Comparison of ENCODE assay signal across 8 mouse cellular contexts in the genomic region with DNA sequence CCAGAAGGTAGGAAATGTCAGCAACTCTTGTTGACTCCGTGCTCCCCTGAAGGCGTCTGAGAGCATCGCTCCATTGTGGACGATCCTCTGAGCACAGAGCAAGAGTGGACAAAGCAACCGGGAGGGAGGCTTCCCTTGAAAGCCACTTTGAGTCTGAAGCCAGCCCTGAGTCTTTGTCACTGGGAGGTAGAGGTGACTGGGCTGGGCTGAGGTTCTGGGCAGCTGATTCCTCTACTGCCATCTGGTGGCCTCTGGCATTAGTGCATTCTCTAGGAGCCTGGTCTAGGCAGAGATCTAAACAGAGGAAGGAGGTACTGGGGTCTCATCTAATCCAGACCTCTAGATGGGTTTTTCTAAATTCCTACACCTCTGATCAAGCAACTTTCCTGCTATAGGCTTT. TPM values are rescaled to one million over a fixed set of nuclear protein-coding genes. Genes with fewer than 3 reads are reported as not detected.
A peak's percentile ranks its signal among the peaks of the same experiment; 100 is the strongest.
DNase-seq lines count a peak whose midpoint lies in the region; ATAC-seq and TF ChIP-seq lines count a peak whose summit lies in the region.

No protein-coding gene starts in this region.

- ATAC-seq in limb, embryonic 11.5 days (ENCODE audit: insufficient number of reproducible peaks, low FRiP score, low TSS enrichment, low read depth) = peak; percentile 63; the same call in 1 of the 2 replicates
- ATAC-seq in midbrain, postnatal 0 days (ENCODE audit: low FRiP score) = peak; percentile 56; the same call in 1 of the 2 replicates

- peak; percentile 92 for DNase-seq in 3T3-L1 (ENCODE audit: low read depth, low spot score)
- DNase-seq in adrenal gland, adult 8-10 months = peak; percentile 60
- peak; percentile 85 for DNase-seq in embryo, embryonic 11 days
- peak; percentile 62 to 80 for DNase-seq in heart, adult 2 months
- DNase-seq in kidney, adult 8-10 months = peak; percentile 61 to 86
- peak; percentile 94 for DNase-seq in limb, embryonic 11.5 days (ENCODE audit: low spot score)
- peak; percentile 90 for DNase-seq in midbrain, postnatal 0 days (ENCODE audit: low spot score)
- DNase-seq in spleen, postnatal 36 days (ENCODE audit: low spot score in 2 of 2) = peak; percentile 18 to 34

- no peaks in the 10 kb centered on the region for H3K4me1 ChIP-seq in heart, adult 2 months (ENCODE audit: control insufficient read depth, insufficient read depth, low read length)
- H3K4me1 ChIP-seq in limb, embryonic 11.5 days (ENCODE audit: control insufficient read depth, insufficient read depth, low read length) = peaks cover 8% of the 10 kb centered on the region
- H3K4me1 ChIP-seq in midbrain, postnatal 0 days (ENCODE audit: insufficient read depth, low read length) = peaks cover 4% of the 10 kb centered on the region; the same call in 1 of the 2 replicates

- H3K27me3 ChIP-seq in heart, adult 2 months (ENCODE audit: control insufficient read depth, insufficient read depth, low read length) = peaks cover 7% of the 10 kb centered on the region
- H3K27me3 ChIP-seq in limb, embryonic 11.5 days (ENCODE audit: control insufficient read depth, insufficient read depth, low read length) = peaks cover 17% of the 10 kb centered on the region
- H3K27me3 ChIP-seq in midbrain, postnatal 0 days (ENCODE audit: insufficient read depth, low read length) = no peaks in the 10 kb centered on the region

- 9% methylated on average over 5 of the region's 5 CpGs for WGBS in heart, adult 2 months
- WGBS in limb, embryonic 11.5 days = 9% methylated on average over 5 of the region's 5 CpGs
- WGBS in midbrain, postnatal 0 days = 5% methylated on average over 5 of the region's 5 CpGs

- H3K79me2 ChIP-seq in heart, adult 2 months (replicated peaks; ENCODE audit: control insufficient read depth, insufficient read depth, low read length) = no peaks in the 10 kb centered on the region

- TF ChIP-seq POLR2A in heart, adult 2 months (IDR thresholded peaks at IDR 0.05; ENCODE audit: insufficient read depth, low read depth, low read length) = no peak

- H3K4me3 ChIP-seq in heart, adult 2 months = no peak overlapping the region
- no peak overlapping the region for H3K4me3 ChIP-seq in limb, embryonic 11.5 days (ENCODE audit: low read depth, low read length)
- H3K4me3 ChIP-seq in midbrain, postnatal 0 days (ENCODE audit: low read depth, low read length) = no peak overlapping the region

- no peaks in the 10 kb centered on the region for H3K36me3 ChIP-seq in heart, adult 2 months (ENCODE audit: control insufficient read depth, insufficient read depth, low read length)
- no peaks in the 10 kb centered on the region for H3K36me3 ChIP-seq in limb, embryonic 11.5 days (ENCODE audit: control insufficient read depth, insufficient read depth, low read length)
- no peaks in the 10 kb centered on the region for H3K36me3 ChIP-seq in midbrain, postnatal 0 days (ENCODE audit: insufficient read depth, low read length)

- no peak overlapping the region for H3K4me2 ChIP-seq in limb, embryonic 11.5 days (ENCODE audit: low read depth, severe bottlenecking)
- H3K4me2 ChIP-seq in midbrain, postnatal 0 days (ENCODE audit: low read depth, low read length, poor library complexity, severe bottlenecking) = no peak overlapping the region

- TF ChIP-seq EP300 in heart, adult 2 months (IDR thresholded peaks at IDR 0.05; ENCODE audit: insufficient read depth, low read depth, low read length) = peak; percentile 49; the same call in 1 of the 2 replicates

- H3K9ac ChIP-seq in heart, adult 2 months (ENCODE audit: low read depth, low read length) = no peak overlapping the region
- no peak overlapping the region for H3K9ac ChIP-seq in limb, embryonic 11.5 days (ENCODE audit: low read length)
- H3K9ac ChIP-seq in midbrain, postnatal 0 days (replicated peaks; ENCODE audit: low read length, poor library complexity, severe bottlenecking) = no peak overlapping the region

- H3K9me3 ChIP-seq in limb, embryonic 11.5 days (ENCODE audit: control insufficient read depth, low read length) = no peaks in the 10 kb centered on the region
- H3K9me3 ChIP-seq in midbrain, postnatal 0 days (ENCODE audit: low read length) = no peaks in the 10 kb centered on the region

- H3K27ac ChIP-seq in heart, adult 2 months = no peak overlapping the region
- no peak overlapping the region for H3K27ac ChIP-seq in limb, embryonic 11.5 days (replicated peaks; ENCODE audit: low read depth, low read length)
- no peak overlapping the region for H3K27ac ChIP-seq in midbrain, postnatal 0 days (ENCODE audit: low read depth, low read length)

- intact Hi-C loops in heart, adult 2 months (cut with DNase I) = loop anchor here (1.0 kb wide), 3 partner anchors 145 to 192 kb away; no protein-coding TSS in a partner anchor

- peak; percentile 97 for TF ChIP-seq CTCF in heart, adult 2 months (IDR thresholded peaks at IDR 0.05)
- peak; percentile 94 for TF ChIP-seq CTCF in midbrain, postnatal 0 days (IDR thresholded peaks at IDR 0.05)

RNA-seq across cellular contexts. Expression of a gene that starts 5.3 kb away (rescaled TPM):
- total RNA-seq in adrenal gland, adult 8-10 months (2022) = 10 to 100 TPM; 20.6 to 36.8 (median 29.4) TPM
- under 1 TPM; 0.73 to 0.77 TPM for total RNA-seq in heart, adult 2 months (2021)
- polyA plus RNA-seq in heart, adult 2 months (2012; rRNA removed) = 0.96 and 1.2 TPM in 2 replicates
- 12.5 and 16.2 TPM in 2 replicates for polyA plus RNA-seq in limb, embryonic 11.5 days (2014; fragmentation: Nextera tagmentation; extraction: Ambion mirVana)
- total RNA-seq in midbrain, postnatal 0 days (2014; rRNA removed) = 149 and 202 TPM in 2 replicates
- 13.6 and 15.6 TPM in 2 replicates for polyA plus RNA-seq in midbrain, postnatal 0 days (2015; fragmentation: Nextera tagmentation; extraction: Ambion mirVana)

RNA-seq across cellular contexts. Expression of a gene that starts 44.9 kb away (rescaled TPM):
- total RNA-seq in adrenal gland, adult 8-10 months (2022) = 100 to 1,000 TPM in 2 of 4 experiments, 10 to 100 TPM in 2; 63.2 to 103 (median 86.1) TPM
- 10 to 100 TPM; 52.8 to 54.8 TPM for total RNA-seq in heart, adult 2 months (2021)
- 70.8 and 74.0 TPM in 2 replicates for polyA plus RNA-seq in heart, adult 2 months (2012; rRNA removed)
- 16.4 and 16.5 TPM in 2 replicates for polyA plus RNA-seq in limb, embryonic 11.5 days (2014; fragmentation: Nextera tagmentation; extraction: Ambion mirVana)
- 60.0 and 71.3 TPM in 2 replicates for total RNA-seq in midbrain, postnatal 0 days (2014; rRNA removed)
- polyA plus RNA-seq in midbrain, postnatal 0 days (2015; fragmentation: Nextera tagmentation; extraction: Ambion mirVana) = 64.3 and 72.3 TPM in 2 replicates

RNA-seq across cellular contexts. Expression of a gene that starts 51.8 kb away (rescaled TPM):
- total RNA-seq in adrenal gland, adult 8-10 months (2022) = 10 to 100 TPM; 45.8 to 82.2 (median 63.4) TPM
- 10 to 100 TPM; 39.6 to 41.5 TPM for total RNA-seq in heart, adult 2 months (2021)
- 57.0 and 63.2 TPM in 2 replicates for polyA plus RNA-seq in heart, adult 2 months (2012; rRNA removed)
- polyA plus RNA-seq in limb, embryonic 11.5 days (2014; fragmentation: Nextera tagmentation; extraction: Ambion mirVana) = 6.3 and 9.3 TPM in 2 replicates
- total RNA-seq in midbrain, postnatal 0 days (2014; rRNA removed) = 62.7 and 79.7 TPM in 2 replicates
- 39.0 and 39.7 TPM in 2 replicates for polyA plus RNA-seq in midbrain, postnatal 0 days (2015; fragmentation: Nextera tagmentation; extraction: Ambion mirVana)

RNA-seq across cellular contexts. Expression of a gene that starts 57.5 kb away (rescaled TPM):
- total RNA-seq in adrenal gland, adult 8-10 months (2022) = 10 to 100 TPM; 65.2 to 96.6 (median 77.6) TPM
- 10 to 100 TPM; 49.3 to 51.0 TPM for total RNA-seq in heart, adult 2 months (2021)
- polyA plus RNA-seq in heart, adult 2 months (2012; rRNA removed) = 46.8 and 50.2 TPM in 2 replicates
- 8.5 and 8.6 TPM in 2 replicates for polyA plus RNA-seq in limb, embryonic 11.5 days (2014; fragmentation: Nextera tagmentation; extraction: Ambion mirVana)
- total RNA-seq in midbrain, postnatal 0 days (2014; rRNA removed) = 48.5 and 48.8 TPM in 2 replicates
- polyA plus RNA-seq in midbrain, postnatal 0 days (2015; fragmentation: Nextera tagmentation; extraction: Ambion mirVana) = 38.8 and 44.4 TPM in 2 replicates

Comparison
In these comparisons a context has a peak if more than half of its experiments do, and no peak if none do; other contexts are left out.
1. DNase-seq: peak in every context shown above with its lines; median percentile 94 in limb, embryonic 11.5 days; 92 in 3T3-L1; 90 in midbrain, postnatal 0 days; 85 in embryo, embryonic 11 days; 74 in kidney, adult 8-10 months; 71 in heart, adult 2 months; 60 in adrenal gland, adult 8-10 months; 26 in spleen, postnatal 36 days.
2. RNA of a gene that starts 5.3 kb away (total RNA-seq): 149 to 202 TPM in midbrain, postnatal 0 days and 20.6 to 36.8 TPM in adrenal gland, adult 8-10 months; 0.73 to 0.77 TPM in heart, adult 2 months; every median in the first group is over 10 times any median in the second.